Mouse (Mus musculus): ENCODE data around the gene Pknox1. TPM values are rescaled to one million over a fixed set of nuclear protein-coding genes. Genes with fewer than 3 reads are reported as not detected.
"Not testable (repeated sequence)": the region's sequence is repeated elsewhere in the genome, so short reads cannot be mapped to it uniquely, and the experiment has no call there.

Pknox1 gene
- total and polyA plus RNA-seq, 3 experiments, result 8.5 to 34.8 (median 25.1) TPM

- H3K36me3 ChIP-seq (replicated peaks), result peaks cover 88% of the 10 kb centered on the region
Measured at GRCm38 (mm10) chr17:31598593-31598992, 34.1 kb downstream of the Pknox1 start.

GRCm38 (mm10) chr17:31606424-31606823 lies 41.9 kb downstream of the Pknox1 start:
- TF ChIP-seq POLR2AphosphoS5 (IDR thresholded peaks at IDR 0.05; ENCODE audit: insufficient replicate concordance, low read depth, low read length) (no peak), GATA2 (IDR thresholded peaks at IDR 0.05; ENCODE audit: borderline replicate concordance, low read depth, low read length) (no peak), CTCF (IDR thresholded peaks at IDR 0.05; ENCODE audit: low read depth, low read length) (no peak), GATA1 (IDR thresholded peaks at IDR 0.05; ENCODE audit: borderline replicate concordance, low read length) (no peak), TAL1 (conservative IDR thresholded peaks at IDR 0.05; ENCODE audit: low read depth, low read length) (no peak)
- H3K36me3 ChIP-seq (replicated peaks), result peaks cover 63% of the 10 kb centered on the region
- no peaks in the 10 kb centered on the region for H3K4me1 ChIP-seq (ENCODE audit: insufficient read depth, low read depth, low read length)
- H3K27me3 ChIP-seq (ENCODE audit: insufficient read depth, low read length), result no peaks in the 10 kb centered on the region
- H3K4me3 ChIP-seq (ENCODE audit: low read depth, low read length), result no peak overlapping the region
- ATAC-seq (ENCODE audit: extremely low read depth, insufficient number of reproducible peaks, low FRiP score, poor library complexity, severe bottlenecking) (no peak), DNase-seq (ENCODE audit: low spot score) (no peak)
- no peaks in the 10 kb centered on the region for H3K9me3 ChIP-seq (replicated peaks)

More at GRCm38 (mm10) chr17:31598593-31598992, 34.1 kb downstream of the Pknox1 start:
- Histone ChIP-seq H3K27me3 (ENCODE audit: insufficient read depth, low read length) (no peaks in the 10 kb centered on the region), H3K4me1 (ENCODE audit: insufficient read depth, low read depth, low read length) (no peaks in the 10 kb centered on the region; the same call in 1 of the 2 replicates), H3K9me3 (replicated peaks) (no peaks in the 10 kb centered on the region), H3K4me3 (ENCODE audit: low read depth, low read length) (no peak overlapping the region)
- DNase-seq (ENCODE audit: low spot score), result no peak
- no peak for ATAC-seq (ENCODE audit: extremely low read depth, insufficient number of reproducible peaks, low FRiP score, poor library complexity, severe bottlenecking)
- no peak for TF ChIP-seq GATA2 (IDR thresholded peaks at IDR 0.05; ENCODE audit: borderline replicate concordance, low read depth, low read length)
- TF ChIP-seq CTCF (IDR thresholded peaks at IDR 0.05; ENCODE audit: low read depth, low read length), result no peak
- no peak for TF ChIP-seq POLR2AphosphoS5 (IDR thresholded peaks at IDR 0.05; ENCODE audit: insufficient replicate concordance, low read depth, low read length)

- no peak for DNase-seq (ENCODE audit: low spot score)
- TF ChIP-seq GATA1 (IDR thresholded peaks at IDR 0.05; ENCODE audit: borderline replicate concordance, low read length), result no peak
- no peak for TF ChIP-seq CTCF (IDR thresholded peaks at IDR 0.05; ENCODE audit: low read depth, low read length)
- no peak for TF ChIP-seq POLR2AphosphoS5 (IDR thresholded peaks at IDR 0.05; ENCODE audit: insufficient replicate concordance, low read depth, low read length)
- TF ChIP-seq GATA2 (IDR thresholded peaks at IDR 0.05; ENCODE audit: borderline replicate concordance, low read depth, low read length), result no peak
- TF ChIP-seq TAL1 (conservative IDR thresholded peaks at IDR 0.05; ENCODE audit: low read depth, low read length), result no peak
- H3K9me3 ChIP-seq (replicated peaks), result no peaks in the 10 kb centered on the region
- no peak overlapping the region for H3K4me3 ChIP-seq (ENCODE audit: low read depth, low read length)
- H3K4me1 ChIP-seq (ENCODE audit: insufficient read depth, low read depth, low read length), result no peaks in the 10 kb centered on the region
- no peaks in the 10 kb centered on the region for H3K27me3 ChIP-seq (ENCODE audit: insufficient read depth, low read length)
- H3K36me3 ChIP-seq (replicated peaks), result peaks cover 56% of the 10 kb centered on the region
- ATAC-seq (ENCODE audit: extremely low read depth, insufficient number of reproducible peaks, low FRiP score, poor library complexity, severe bottlenecking), result no peak
Measured at GRCm38 (mm10) chr17:31607256-31607951, 42.9 kb downstream of the Pknox1 start.

GRCm38 (mm10) chr17:31609173-31609572 lies 44.6 kb downstream of the Pknox1 start:
- H3K36me3 ChIP-seq (replicated peaks), result peaks cover 38% of the 10 kb centered on the region
- not testable (repeated sequence) for H3K4me1 ChIP-seq (ENCODE audit: insufficient read depth, low read depth, low read length); H3K4me3 ChIP-seq (ENCODE audit: low read depth, low read length); DNase-seq (ENCODE audit: low spot score); H3K27me3 ChIP-seq (ENCODE audit: insufficient read depth, low read length); ATAC-seq (ENCODE audit: extremely low read depth, insufficient number of reproducible peaks, low FRiP score, poor library complexity, severe bottlenecking); H3K9me3 ChIP-seq (replicated peaks)

GRCm38 (mm10) chr17:31609895-31610294 lies 45.4 kb downstream of the Pknox1 start:
- peaks cover 9% of the 10 kb centered on the region for H3K27me3 ChIP-seq (ENCODE audit: insufficient read depth, low read length)
- ATAC-seq (ENCODE audit: extremely low read depth, insufficient number of reproducible peaks, low FRiP score, poor library complexity, severe bottlenecking), result no peak

GRCm38 (mm10) chr17:31613086-31613755 lies 48.7 kb downstream of the Pknox1 start:
- peaks cover 2% of the 10 kb centered on the region for H3K36me3 ChIP-seq (replicated peaks)
- ATAC-seq (ENCODE audit: extremely low read depth, insufficient number of reproducible peaks, low FRiP score, poor library complexity, severe bottlenecking) (no peak), DNase-seq (ENCODE audit: low spot score) (no peak)
- peaks cover 31% of the 10 kb centered on the region for H3K27me3 ChIP-seq (ENCODE audit: insufficient read depth, low read length)
- no peaks in the 10 kb centered on the region for H3K4me1 ChIP-seq (ENCODE audit: insufficient read depth, low read depth, low read length)
- H3K9me3 ChIP-seq (replicated peaks), result no peaks in the 10 kb centered on the region
- TF ChIP-seq POLR2AphosphoS5 (IDR thresholded peaks at IDR 0.05; ENCODE audit: insufficient replicate concordance, low read depth, low read length) (no peak), CTCF (IDR thresholded peaks at IDR 0.05; ENCODE audit: low read depth, low read length) (no peak), TAL1 (conservative IDR thresholded peaks at IDR 0.05; ENCODE audit: low read depth, low read length) (no peak), GATA2 (IDR thresholded peaks at IDR 0.05; ENCODE audit: borderline replicate concordance, low read depth, low read length) (no peak), GATA1 (IDR thresholded peaks at IDR 0.05; ENCODE audit: borderline replicate concordance, low read length) (no peak)
- no peak overlapping the region for H3K4me3 ChIP-seq (ENCODE audit: low read depth, low read length)

More at GRCm38 (mm10) chr17:31609895-31610294, 45.4 kb downstream of the Pknox1 start:
- Histone ChIP-seq H3K36me3 (replicated peaks) (peaks cover 31% of the 10 kb centered on the region), H3K4me1 (ENCODE audit: insufficient read depth, low read depth, low read length) (no peaks in the 10 kb centered on the region), H3K9me3 (replicated peaks) (no peaks in the 10 kb centered on the region), H3K4me3 (ENCODE audit: low read depth, low read length) (no peak overlapping the region)
- no peak for DNase-seq (ENCODE audit: low spot score)
- TF ChIP-seq POLR2AphosphoS5 (IDR thresholded peaks at IDR 0.05; ENCODE audit: insufficient replicate concordance, low read depth, low read length) (no peak), CTCF (IDR thresholded peaks at IDR 0.05; ENCODE audit: low read depth, low read length) (no peak), GATA1 (IDR thresholded peaks at IDR 0.05; ENCODE audit: borderline replicate concordance, low read length) (no peak), GATA2 (IDR thresholded peaks at IDR 0.05; ENCODE audit: borderline replicate concordance, low read depth, low read length) (no peak), TAL1 (conservative IDR thresholded peaks at IDR 0.05; ENCODE audit: low read depth, low read length) (no peak)

Measured in G1E (cell line).